Mouse (Mus musculus) stomach, embryonic 14.5 days (tissue): ENCODE results near the gene Gpr75. TPM values are rescaled to one million over a fixed set of nuclear protein-coding genes. Genes with fewer than 3 reads are reported as not detected.

ENCODE experiments used
- ATAC-seq: fragments of 200-750 bp; cut with Nextera tagmentation; 2 replicates; pipeline ENCODE4 v1.8.0; 2017; ENCODE audit warnings: low read depth, moderate TSS enrichment; ENCODE audit not compliant: insufficient number of reproducible peaks, insufficient read depth, low FRiP score
- H3K27ac ChIP-seq: fragments of 300-500 bp; sonication (generic); 2 replicates; pipeline ENCODE4 v1.5.1; 2014; ENCODE audit warnings: mild to moderate bottlenecking, low read length, moderate library complexity, mixed read lengths
- H3K27me3 ChIP-seq: fragments of 300-500 bp; sonication (generic); 2 replicates; pipeline ENCODE4 v1.6.1; 2014; ENCODE audit warnings: low read length, control low read depth, mixed read lengths; ENCODE audit not compliant: control insufficient read depth, insufficient read depth
- H3K36me3 ChIP-seq: fragments of 300-500 bp; sonication (generic); 2 replicates; pipeline ENCODE4 v1.6.1; 2014; ENCODE audit warnings: mild to moderate bottlenecking, control low read depth, low read length, moderate library complexity, mixed read lengths; ENCODE audit not compliant: control insufficient read depth, insufficient read depth
- H3K4me1 ChIP-seq: fragments of 300-500 bp; sonication (generic); 2 replicates; pipeline ENCODE4 v1.6.1; 2014; ENCODE audit warnings: low read length, control low read depth, mixed read lengths; ENCODE audit not compliant: control insufficient read depth, insufficient read depth
- H3K4me2 ChIP-seq: fragments of 300-500 bp; sonication (generic); replicated peaks from 2 replicates; pipeline ENCODE4 v1.6.1; 2014; ENCODE audit warnings: low read depth, low read length, control low read depth
- H3K4me3 ChIP-seq: fragments of 300-500 bp; sonication (generic); 2 replicates; pipeline ENCODE4 v1.5.1; 2014; ENCODE audit warnings: low read depth, low read length, control low read depth
- H3K9ac ChIP-seq: fragments of 300-500 bp; sonication (generic); replicated peaks from 2 replicates; pipeline ENCODE4 v1.6.1; 2014; ENCODE audit warnings: low read depth, mild to moderate bottlenecking, control low read depth, low read length, moderate library complexity, mixed read lengths
- H3K9me3 ChIP-seq: fragments of 300-500 bp; sonication (generic); 2 replicates; pipeline ENCODE4 v1.6.1; 2016; ENCODE audit warnings: low read depth, low read length, control low read depth; ENCODE audit not compliant: control insufficient read depth
- WGBS: fragments of 180-500 bp; shearing (Covaris S2); extraction: QIAGEN DNeasy Blood & Tissue Kit; methylation state at CpG from one replicate; pipeline ENCODE4 v1.1.7; 2014; 5-methylcytosine and 5-hydroxymethylcytosine counted together
- polyA plus RNA-seq: library from polyadenylated mRNA; unstranded; fragments of >200 nt; fragmentation: Nextera tagmentation; extraction: Ambion mirVana; gene quantifications from 2 replicates; pipeline ENCODE4 v1.2.1, GENCODE M21; 2014

Gpr75 gene
- 0.25 and 0.59 TPM in 2 replicates for polyA plus RNA-seq

- Histone ChIP-seq H3K36me3 (no peaks in the 10 kb centered on the region), H3K9me3 (no peaks in the 10 kb centered on the region)
- ATAC-seq, result peak; percentile 92
Measured at GRCm38 (mm10) chr11:30885171-30885871, at the start of gene Gpr75, which contains the start of gene Asb3. TSS of gene Gpr75 (plus strand) at chr11:30885358. TSS of gene Asb3 (plus strand) at chr11:30885416.

GRCm38 (mm10) chr11:30838793-30839192, 46.4 kb upstream of the Gpr75 start:
- Histone ChIP-seq H3K4me1 (no peaks in the 10 kb centered on the region), H3K9me3 (no peaks in the 10 kb centered on the region), H3K36me3 (peaks cover 29% of the 10 kb centered on the region), H3K27ac (no peak overlapping the region), H3K27me3 (no peaks in the 10 kb centered on the region), H3K9ac (no peak overlapping the region), H3K4me2 (no peak overlapping the region), H3K4me3 (no peak overlapping the region)
- ATAC-seq, result no peak
- 91% methylated on average over 2 of the region's 2 CpGs for WGBS

More at GRCm38 (mm10) chr11:30885171-30885871, at the start of gene Gpr75, which contains the start of gene Asb3:
- Histone ChIP-seq H3K4me3 (peak within 1 kb of the TSS; percentile 37), H3K27me3 (no peaks in the 10 kb centered on the region), H3K4me1 (no peaks in the 10 kb centered on the region), H3K9ac (peak within 1 kb of the TSS; percentile 28), H3K4me2 (peak within 1 kb of the TSS; percentile 85), H3K27ac (no peak within 1 kb of the TSS)
- 4% methylated on average over 41 of the region's 41 CpGs for WGBS

- Histone ChIP-seq H3K4me1 (no peaks in the 10 kb centered on the region), H3K27ac (no peak overlapping the region), H3K9me3 (no peaks in the 10 kb centered on the region), H3K4me3 (no peak overlapping the region), H3K27me3 (no peaks in the 10 kb centered on the region), H3K9ac (no peak overlapping the region), H3K4me2 (no peak overlapping the region), H3K36me3 (peaks cover 24% of the 10 kb centered on the region)
- WGBS, result 78% methylated on average over 1 of the region's 1 CpGs
- no peak for ATAC-seq
Measured at GRCm38 (mm10) chr11:30844355-30844754, 40.8 kb upstream of the Gpr75 start.

- peaks cover 29% of the 10 kb centered on the region for H3K36me3 ChIP-seq
- H3K4me3 ChIP-seq, result no peak overlapping the region
- no peak for ATAC-seq
- H3K27ac ChIP-seq, result no peak overlapping the region
- no peaks in the 10 kb centered on the region for H3K27me3 ChIP-seq
- no peaks in the 10 kb centered on the region for H3K9me3 ChIP-seq
- H3K4me2 ChIP-seq, result no peak overlapping the region
- no peak overlapping the region for H3K9ac ChIP-seq
- H3K4me1 ChIP-seq, result no peaks in the 10 kb centered on the region
Measured at GRCm38 (mm10) chr11:30872425-30872824, 12.7 kb upstream of the Gpr75 start.

GRCm38 (mm10) chr11:30888153-30888552, 3.0 kb downstream of the Gpr75 start:
- Histone ChIP-seq H3K9me3 (no peaks in the 10 kb centered on the region), H3K27ac (no peak overlapping the region), H3K27me3 (no peaks in the 10 kb centered on the region), H3K4me1 (no peaks in the 10 kb centered on the region), H3K4me3 (no peak overlapping the region), H3K36me3 (no peaks in the 10 kb centered on the region), H3K9ac (no peak overlapping the region), H3K4me2 (no peak overlapping the region)
- WGBS, result 79% methylated on average over 2 of the region's 2 CpGs
- no peak for ATAC-seq

GRCm38 (mm10) chr11:30896201-30896600, 11.0 kb downstream of the Gpr75 start:
- Histone ChIP-seq H3K4me1 (no peaks in the 10 kb centered on the region), H3K4me3 (no peak overlapping the region), H3K36me3 (no peaks in the 10 kb centered on the region), H3K4me2 (no peak overlapping the region), H3K9ac (no peak overlapping the region), H3K27me3 (no peaks in the 10 kb centered on the region), H3K27ac (no peak overlapping the region), H3K9me3 (no peaks in the 10 kb centered on the region)
- ATAC-seq, result no peak
- 85% methylated on average over 1 of the region's 1 CpGs for WGBS

- ATAC-seq, result no peak
- Histone ChIP-seq H3K9ac (no peak overlapping the region), H3K4me3 (no peak overlapping the region), H3K4me2 (no peak overlapping the region), H3K36me3 (no peaks in the 10 kb centered on the region), H3K4me1 (no peaks in the 10 kb centered on the region), H3K9me3 (no peaks in the 10 kb centered on the region), H3K27ac (no peak overlapping the region), H3K27me3 (no peaks in the 10 kb centered on the region)
Measured at GRCm38 (mm10) chr11:30899312-30899711, 14.2 kb downstream of the Gpr75 start.

GRCm38 (mm10) chr11:30912311-30912710, 27.2 kb downstream of the Gpr75 start:
- Histone ChIP-seq H3K27me3 (no peaks in the 10 kb centered on the region), H3K4me2 (no peak overlapping the region), H3K4me3 (no peak overlapping the region), H3K4me1 (no peaks in the 10 kb centered on the region), H3K36me3 (no peaks in the 10 kb centered on the region), H3K9me3 (no peaks in the 10 kb centered on the region), H3K27ac (no peak overlapping the region), H3K9ac (no peak overlapping the region)
- WGBS, result 91% methylated on average over 3 of the region's 3 CpGs
- ATAC-seq, result no peak

GRCm38 (mm10) chr11:30920641-30921040, 35.5 kb downstream of the Gpr75 start:
- no peak for ATAC-seq
- H3K27ac ChIP-seq, result no peak overlapping the region
- H3K9me3 ChIP-seq, result no peaks in the 10 kb centered on the region
- H3K4me3 ChIP-seq, result no peak overlapping the region
- no peaks in the 10 kb centered on the region for H3K4me1 ChIP-seq
- H3K27me3 ChIP-seq, result no peaks in the 10 kb centered on the region
- 69% methylated on average over 1 of the region's 1 CpGs for WGBS
- no peaks in the 10 kb centered on the region for H3K36me3 ChIP-seq
- no peak overlapping the region for H3K9ac ChIP-seq
- H3K4me2 ChIP-seq, result no peak overlapping the region
